Mouse (Mus musculus): Measurements from ENCODE around the gene Clpp.

The Clpp gene

DNA sequence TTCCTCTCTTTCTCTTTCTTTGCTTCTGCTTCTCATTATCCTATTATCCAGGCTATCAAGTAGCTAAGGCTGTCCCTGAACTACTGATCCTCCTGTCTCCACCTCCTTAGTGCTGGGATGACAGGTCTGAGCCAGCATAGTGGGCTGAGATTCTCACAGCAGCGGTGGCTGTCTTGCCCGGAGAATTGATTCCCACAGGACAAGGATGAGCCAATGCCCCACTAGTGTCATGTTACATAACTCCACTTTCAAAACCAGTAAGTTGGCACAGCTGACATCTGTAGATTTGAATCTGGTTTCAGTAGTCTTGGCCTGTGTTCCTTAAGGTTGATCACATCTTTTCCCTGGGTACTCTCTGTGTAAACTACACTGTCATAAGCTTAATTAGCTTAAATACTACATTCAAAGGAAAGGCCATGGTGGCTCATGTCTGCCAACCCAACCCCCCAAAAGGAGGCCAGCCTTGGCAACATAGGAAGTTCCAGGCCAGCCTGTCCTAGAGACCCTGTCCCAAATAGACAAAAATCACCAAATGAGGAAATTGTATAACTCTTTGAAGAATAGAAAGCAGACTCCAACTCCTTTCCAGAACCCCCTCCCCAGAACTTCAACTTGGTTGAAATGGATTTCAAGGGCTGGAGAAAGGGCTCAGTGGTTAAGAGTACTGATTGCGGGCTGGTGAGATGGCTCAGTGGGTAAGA is 3.9 kb upstream of the Clpp start:
- no peak for DNase-seq (ENCODE audit: low read depth, low spot score)

DNA sequence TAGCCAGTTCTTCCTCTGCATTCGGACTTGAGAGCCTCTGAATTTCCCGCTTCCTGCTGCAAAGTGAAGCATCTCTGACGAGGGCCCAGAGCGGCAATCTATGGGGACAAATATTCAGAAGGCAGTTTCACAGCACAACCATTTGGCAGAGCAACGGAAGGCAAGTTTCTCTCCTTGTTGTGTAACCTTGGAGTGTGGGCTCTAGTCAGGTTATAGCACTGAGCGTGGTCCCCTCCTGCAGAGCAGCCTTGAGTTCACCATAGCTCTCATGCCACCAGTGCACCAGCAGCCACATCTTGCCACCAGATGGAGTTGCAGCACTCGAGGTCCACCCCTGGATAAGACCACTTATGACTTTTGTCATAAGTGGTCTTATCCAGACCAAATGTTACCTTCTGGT is 1.7 kb upstream of the Clpp start:
- DNase-seq (ENCODE audit: low read depth, low spot score): no peak

DNA sequence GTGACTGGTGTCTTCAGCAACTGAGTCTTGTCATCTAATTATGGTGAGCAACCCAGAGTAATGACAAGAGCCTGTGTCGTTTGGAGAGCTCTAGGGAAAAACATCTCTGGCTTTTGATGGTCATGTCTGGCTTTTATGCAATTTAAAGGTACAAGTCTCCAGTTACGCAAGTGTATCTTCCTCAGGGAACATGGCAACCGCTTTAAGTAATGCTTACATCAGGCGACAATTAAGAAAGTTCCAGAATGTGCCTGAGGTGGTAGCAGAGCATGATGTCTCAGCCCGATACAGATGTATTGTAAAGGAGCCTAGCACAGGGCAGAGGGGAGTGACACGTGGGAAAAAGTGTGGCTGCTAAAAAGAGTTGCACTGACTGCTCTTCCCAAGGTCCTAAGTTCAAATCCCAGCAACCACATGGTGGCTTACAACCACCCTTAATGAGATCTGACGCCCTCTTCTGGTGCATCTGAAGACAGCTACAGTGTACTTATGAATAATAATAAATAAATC is 1.1 kb upstream of the Clpp start:
- no peak for DNase-seq (ENCODE audit: low read depth, low spot score)

DNA sequence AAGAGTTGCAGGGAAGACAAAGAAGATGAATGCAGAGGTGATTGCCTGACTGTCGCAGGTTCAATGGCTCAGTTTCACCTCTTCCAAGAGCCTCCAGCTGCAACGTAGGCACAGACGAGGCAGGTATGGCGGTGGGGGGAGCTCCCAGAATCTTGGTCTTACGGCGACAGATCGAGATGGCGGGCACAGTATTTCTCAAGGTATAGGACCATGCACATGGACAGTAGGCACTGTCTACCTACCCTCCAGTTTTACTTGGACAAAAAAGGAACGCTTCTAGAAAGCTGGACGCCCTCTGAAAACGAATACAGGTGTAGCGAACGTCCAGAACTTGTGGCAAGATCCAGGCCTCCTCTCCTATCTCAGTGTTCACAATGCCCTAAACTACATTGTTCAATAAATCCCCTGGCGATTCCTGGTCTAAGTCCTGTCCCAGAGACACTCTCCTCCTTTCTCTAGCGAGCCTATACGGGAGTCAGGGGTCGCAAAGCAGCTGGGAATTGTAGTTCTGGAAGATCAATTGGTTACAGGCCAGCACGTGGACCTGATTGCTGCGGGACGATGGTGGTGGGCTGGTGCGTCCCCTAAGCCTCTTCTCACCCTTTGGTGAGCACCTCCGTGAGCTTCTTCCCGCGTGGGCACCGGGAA is 514 bp upstream of the Clpp start:
- peak; percentile 92 for DNase-seq (ENCODE audit: low read depth, low spot score)

DNA sequence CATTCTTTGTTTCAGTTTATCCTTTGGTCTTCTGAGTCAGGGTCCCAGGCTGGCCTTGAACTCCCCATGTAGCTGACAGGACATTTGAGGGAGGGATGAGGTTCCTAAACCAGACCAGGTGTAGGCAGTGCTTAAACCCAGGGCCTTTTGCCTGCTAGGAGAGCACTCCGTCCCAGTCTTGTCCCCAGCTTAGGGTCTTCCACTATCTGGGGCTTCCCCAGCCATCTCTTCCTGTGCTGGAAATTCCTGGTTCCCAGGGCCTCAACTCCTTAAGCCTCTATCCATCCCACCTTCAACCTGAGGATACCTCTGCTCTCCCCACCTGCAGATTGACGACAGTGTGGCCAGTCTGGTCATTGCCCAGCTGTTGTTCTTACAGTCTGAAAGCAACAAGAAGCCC is 861 bp downstream of the Clpp start:
- no peak for DNase-seq (ENCODE audit: low read depth, low spot score)

DNA sequence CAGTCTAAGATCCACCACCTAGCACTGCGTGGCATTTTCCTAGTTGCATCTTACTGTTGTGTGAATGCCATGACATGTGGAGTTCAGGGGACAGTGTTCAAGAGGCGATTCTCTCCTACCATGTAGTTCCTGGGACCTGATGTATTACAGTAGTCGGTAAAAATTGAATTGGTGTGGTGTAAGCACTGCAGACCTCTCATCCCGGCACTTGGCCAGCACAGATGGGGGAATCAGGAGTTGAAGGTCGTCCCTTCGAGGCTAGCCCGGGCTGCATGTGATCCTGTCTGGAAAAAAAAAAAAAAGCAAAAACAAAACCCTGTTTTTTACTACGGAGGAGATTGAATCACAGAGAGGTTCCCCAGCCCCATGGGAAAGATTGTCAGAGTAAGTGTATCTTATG is 4.9 kb downstream of the Clpp start:
- DNase-seq (ENCODE audit: low read depth, low spot score): no peak

DNA sequence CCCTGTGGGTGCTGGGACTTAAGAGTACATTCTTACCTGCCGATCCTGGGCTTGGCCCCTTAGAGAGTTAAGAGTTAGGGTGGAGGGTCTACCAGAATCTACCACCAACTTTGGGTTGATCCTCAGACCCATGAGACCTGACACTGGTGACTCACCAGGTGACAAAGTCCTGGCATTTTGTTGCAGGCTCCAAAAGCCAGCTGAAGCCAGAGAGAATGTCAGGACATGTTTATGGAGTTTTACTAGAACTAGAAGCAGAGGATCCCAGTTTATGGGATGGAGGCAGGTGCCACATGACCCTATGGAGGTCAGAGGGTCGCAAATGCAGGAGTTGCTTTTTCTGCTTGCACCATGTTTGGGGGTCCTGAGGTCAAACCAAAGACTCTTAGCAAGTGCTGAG is 6.4 kb downstream of the Clpp start:
- no peak for DNase-seq (ENCODE audit: low read depth, low spot score)

DNA sequence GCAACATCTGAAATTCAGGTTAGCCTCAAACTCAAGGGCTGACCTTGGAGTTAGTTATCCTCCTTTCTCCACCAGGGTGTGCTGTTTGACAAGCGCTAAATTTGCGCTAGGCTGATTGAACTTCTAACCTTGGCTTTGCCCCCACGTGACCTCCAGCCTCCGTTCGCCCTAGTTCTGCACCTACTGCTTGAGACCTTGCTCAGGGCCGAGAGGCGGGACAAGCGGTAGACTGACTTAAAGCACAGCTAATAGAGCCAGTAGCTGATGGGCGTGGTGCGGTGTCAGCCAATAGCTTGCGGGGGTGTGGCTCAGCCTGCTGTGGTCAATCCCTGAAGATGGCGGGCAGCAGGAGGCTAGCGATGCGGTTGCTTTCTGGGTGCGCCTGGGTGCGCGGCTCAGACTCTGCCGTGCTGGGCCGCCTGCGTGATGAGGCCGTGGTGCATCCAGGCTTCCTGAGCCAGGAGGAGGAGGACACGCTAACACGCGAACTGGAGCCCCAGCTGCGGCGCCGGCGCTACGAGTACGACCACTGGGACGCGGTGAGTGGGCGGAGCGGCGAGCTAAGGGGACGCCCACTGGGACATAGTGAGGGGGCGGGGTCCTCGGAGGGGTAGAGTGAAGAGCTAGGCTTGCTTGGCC is 7.0 kb downstream of the Clpp start, which contains the start of gene Alkbh7:
Gene Alkbh7 (plus strand): TSS at position 311 of the 639 bp plus-strand sequence.
- peak; percentile 95 for DNase-seq (ENCODE audit: low read depth, low spot score)

DNA sequence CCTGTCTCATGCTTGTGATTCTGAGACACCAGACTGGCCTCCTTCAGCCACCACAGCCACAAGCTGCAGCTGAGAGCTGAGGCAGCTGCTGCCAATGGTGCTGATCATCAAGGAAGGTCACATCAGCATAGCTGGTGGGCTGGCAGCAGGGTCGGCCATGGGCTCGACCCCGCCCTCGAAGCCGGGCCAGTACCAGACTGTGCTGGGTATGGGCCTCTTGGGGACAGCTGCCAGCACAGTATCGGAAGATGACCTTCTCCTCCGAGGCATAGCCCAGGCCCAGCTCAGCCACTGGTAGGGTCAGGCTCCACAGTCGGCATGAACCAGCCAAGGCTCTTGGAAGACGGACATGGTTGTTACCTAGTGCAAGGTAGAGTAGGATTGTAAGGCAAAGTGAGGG is 9.3 kb downstream of the Clpp start:
- DNase-seq (ENCODE audit: low read depth, low spot score): no peak

DNA sequence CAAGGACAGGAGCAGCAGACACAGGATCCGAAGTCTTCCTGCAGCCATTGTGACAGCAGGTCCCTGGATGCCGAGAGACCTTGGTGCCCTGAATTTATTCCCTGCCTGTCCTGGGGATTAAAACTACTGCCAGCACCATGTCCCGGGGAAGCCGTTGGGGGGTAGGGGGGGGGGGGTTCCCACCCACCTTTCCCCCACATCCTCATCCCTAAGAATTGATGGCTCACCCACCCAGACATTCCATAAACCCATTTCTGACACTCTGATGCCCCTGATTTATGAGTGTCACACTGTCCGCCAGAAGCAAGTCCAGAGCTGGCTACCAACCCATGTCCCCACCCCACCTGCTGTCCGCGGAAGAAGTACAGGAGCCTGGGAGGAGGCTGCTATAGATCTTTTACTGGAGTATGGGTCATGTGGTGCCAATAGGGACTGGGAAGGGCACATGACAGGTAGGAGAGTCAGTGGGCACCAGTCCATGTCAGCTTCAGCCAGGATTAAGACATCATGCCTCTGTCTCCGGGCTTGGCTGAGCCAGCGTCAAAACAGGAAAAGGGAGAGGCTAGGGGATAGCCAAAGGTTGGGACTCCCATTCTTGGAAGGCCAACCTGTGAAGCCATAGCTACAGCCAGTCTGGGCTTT is 10.0 kb downstream of the Clpp start, which contains the start of gene Pspn:
Gene Pspn (minus strand): TSS at position 51 of the 642 bp plus-strand sequence.
- DNase-seq (ENCODE audit: low read depth, low spot score): no peak

DNA sequence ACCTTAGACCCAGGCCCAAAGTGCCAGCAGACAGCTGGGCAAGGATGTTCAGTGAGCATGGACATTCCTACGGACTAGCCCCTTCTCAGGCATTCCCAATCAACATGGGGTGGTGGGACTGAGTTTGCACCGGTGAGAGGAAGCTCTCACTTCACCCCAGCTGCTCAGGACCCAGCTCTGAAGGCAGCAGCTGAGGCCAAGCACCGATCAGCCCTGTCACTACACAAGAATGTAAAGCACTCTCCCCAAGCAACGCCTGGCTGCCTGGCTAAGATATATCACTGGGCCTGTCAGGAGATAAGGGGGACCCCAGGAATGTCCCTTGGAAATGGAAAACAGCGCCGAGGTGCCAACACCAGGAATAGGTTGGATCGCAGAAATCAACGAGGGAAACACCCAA is 11.1 kb downstream of the Clpp start:
- DNase-seq (ENCODE audit: low read depth, low spot score): no peak

DNA sequence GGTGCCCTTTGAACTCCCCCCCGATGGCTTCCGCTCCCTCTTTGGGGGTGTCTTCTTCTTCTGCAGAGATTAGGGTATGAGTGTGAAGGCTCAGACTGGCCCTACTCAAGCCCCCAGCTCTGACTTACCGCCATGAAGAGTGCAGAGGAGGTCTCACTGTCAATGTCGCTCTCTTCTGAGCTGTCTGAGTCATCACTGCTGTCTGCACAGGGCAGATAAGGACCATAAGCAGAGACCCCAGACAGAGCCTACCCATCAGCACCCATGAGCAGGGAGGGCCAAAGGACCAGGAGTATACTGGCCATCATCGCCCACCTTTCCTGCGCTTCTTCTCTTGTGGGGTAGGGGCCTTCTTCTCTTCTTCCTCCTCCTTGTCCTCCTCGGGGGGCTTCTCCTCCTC is 13.9 kb downstream of the Clpp start:
- DNase-seq (ENCODE audit: low read depth, low spot score): no peak

DNA sequence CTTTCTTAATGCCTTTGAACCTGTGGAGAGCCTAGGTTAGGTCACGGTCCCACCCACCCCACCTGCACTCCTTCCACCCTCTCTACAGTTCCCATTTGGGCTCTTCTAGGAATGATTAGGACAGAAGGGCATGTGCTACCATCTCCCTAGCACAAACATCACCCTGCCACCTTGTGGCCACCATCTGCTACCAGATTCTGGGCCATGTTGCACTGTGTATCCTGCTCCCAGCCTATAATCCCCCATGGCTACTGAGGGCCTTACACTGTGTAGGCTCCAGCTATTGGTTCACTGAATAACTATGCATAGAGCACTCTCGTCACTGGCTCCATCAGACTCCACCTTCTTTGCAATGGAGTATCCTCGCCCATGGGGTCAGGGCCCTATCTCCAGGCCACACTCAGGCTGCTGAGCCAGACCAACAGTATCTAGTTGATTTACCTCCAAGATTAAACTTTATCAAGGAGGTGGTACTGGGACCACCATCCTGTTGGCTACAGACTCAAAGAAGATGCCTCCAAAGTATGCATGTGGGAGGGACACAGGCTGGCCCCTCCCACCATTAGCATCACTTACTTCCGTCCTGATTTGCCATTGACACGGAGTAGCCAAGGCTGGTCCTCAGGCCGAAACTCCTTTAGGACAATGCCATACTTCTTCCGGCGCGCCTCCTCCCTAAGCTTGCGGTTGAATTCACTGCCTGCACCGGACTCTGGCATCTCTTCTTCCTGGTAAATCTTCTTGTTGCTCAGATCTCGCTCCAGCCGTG is 17.2 kb downstream of the Clpp start:
- no peak for DNase-seq (ENCODE audit: low read depth, low spot score)

DNA sequence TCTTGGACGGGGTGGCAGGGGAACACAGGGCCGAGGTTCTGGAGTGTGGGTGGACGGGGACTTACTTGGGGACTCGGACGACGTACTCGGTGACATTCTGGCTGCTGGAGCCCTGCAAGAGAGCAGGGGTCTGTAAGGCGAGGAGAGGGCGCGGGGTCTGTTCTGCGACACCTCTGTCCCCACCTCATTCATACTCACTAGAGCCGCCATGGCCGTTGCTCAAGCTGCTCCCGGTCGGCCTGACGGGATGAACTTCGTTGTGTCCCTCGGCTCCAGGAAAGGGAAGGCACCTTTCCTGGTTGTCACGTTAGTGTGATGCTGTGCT is 20.8 kb downstream of the Clpp start:
- DNase-seq (ENCODE audit: low read depth, low spot score): no peak

DNA sequence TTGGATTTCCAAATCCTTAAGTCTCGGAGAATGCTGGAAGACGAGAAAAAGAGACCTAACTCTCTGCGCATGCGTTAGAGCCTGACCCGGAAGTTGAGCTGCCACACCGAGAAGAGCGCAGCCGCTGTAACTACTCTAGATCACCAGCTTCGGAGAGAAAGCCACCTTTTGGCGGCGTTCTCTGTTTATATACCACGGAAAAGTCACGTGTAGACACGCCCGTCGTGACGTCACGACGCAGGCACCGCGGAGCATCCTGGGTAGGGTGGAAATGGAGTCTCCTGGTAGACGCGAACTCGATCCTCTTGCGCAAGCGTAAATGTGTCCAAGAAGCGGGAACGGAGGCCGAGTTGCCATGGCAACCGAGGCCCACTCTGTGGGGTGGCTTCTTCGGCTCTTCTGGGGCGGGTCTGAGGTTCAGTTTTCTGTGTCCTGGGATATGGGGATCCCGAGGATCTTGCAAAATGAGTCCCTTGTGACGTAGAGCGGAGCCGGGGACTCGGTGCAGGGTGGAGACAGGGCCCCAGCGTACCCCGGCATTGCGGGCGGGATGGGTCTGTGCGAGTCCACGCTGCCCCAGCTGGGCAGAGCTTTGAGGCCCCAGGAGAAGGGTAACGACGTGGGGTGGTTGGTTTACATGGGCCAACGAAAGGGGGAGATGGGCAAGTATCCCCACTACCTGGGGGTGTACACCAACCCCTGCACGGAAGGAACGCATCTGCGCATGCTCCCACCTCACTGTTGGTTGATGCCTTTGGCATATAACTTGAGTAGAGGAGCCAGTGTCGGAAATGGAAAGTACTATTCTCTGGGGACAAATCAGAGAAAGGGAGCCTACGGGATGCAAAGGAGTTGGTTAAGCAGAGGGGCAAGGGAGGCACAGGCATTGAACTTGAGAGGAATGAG is 21.4 kb downstream of the Clpp start, which contains the start of the genes Gtf2f1 and Gm17949:
Gene Gtf2f1 (minus strand): TSS at position 53 of the 906 bp plus-strand sequence.
Gene Gm17949 (plus strand): TSS at position 234 of the 906 bp plus-strand sequence.
- peak; percentile 99 for DNase-seq (ENCODE audit: low read depth, low spot score)

DNA sequence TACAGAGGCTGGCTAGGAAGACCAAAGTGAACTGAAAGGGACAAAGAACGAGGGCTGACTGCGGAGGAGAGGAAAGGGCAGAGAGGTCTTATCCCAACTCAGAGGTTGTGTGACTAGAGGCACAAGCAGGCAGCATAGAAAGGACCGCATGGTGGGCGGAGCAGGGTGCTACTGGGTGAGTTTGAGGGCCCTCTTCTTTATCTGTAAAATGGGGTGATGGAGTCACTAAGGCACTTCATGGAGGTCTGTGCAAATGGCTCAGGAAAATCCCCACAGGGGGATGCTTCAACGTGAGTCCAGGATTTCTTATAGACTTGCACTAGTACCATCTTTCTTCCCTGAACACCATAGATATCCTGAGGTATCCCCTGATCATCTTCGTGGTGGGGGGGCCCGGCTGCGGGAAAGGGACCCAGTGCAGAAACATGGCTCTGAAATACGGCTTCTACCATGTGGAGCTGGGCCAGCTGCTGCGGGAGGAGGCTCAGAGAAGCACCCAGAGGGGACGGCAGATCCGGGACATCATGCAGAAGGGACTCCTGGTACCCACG is 22.2 kb downstream of the Clpp start:
- no peak for DNase-seq (ENCODE audit: low read depth, low spot score)

DNA sequence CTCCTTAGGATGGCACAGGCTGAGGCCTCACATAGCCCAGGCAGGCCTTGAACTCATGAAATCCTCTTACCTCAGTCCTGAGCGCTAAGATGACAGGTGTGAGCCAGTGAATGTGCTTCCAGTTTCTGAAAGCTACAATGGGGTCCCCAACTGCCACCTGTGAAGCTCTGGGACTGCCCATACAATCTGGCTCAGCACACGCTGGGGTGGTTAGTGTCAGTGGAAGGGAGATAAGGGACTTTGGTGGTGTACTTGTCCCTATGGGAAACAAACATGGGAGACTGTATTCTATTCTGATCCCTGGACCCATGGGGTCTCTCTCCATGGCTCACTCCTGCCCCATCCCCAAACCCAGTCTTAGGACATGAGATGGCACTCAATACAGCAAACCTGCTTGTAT is 29.6 kb downstream of the Clpp start:
- no peak for DNase-seq (ENCODE audit: low read depth, low spot score)

DNA sequence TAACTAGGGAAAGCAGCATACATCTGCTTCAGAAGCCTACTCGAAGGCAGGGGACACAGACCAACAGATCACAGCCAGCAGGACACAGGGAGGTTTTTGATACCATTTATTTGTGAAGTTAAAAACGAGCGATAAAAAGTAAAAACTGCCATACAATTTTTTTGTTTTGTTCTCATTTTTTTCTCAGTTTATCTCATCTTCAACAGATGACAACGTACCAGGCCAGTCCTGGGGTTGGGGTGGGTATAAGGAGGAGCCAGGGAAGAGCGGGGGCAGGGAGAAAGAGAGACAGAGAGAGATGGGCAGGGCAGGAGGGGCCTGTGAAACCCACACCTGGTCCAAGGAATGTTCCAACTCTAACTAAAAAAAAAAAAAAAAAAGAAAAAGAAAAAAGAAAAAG is 30.9 kb downstream of the Clpp start:
- no peak for DNase-seq (ENCODE audit: low read depth, low spot score)

DNA sequence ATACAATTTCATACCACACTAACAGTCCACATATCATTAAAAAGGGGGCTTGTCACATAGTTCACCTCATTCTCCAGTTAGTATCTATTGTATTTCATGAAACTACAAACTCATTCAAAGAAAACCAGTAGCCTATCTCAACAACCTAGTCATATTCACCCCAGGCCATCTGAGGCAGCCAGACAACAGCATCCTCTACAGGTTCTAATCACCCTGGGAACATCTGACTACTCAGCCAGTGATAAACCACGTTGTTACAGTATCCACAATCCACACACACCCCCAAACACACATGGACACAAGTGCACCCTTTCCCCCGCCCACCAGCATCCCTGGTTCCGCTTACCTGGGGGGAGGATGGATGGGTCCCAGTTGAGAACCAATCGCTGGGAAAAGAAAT is 37.4 kb downstream of the Clpp start:
- DNase-seq (ENCODE audit: low read depth, low spot score): no peak

DNA sequence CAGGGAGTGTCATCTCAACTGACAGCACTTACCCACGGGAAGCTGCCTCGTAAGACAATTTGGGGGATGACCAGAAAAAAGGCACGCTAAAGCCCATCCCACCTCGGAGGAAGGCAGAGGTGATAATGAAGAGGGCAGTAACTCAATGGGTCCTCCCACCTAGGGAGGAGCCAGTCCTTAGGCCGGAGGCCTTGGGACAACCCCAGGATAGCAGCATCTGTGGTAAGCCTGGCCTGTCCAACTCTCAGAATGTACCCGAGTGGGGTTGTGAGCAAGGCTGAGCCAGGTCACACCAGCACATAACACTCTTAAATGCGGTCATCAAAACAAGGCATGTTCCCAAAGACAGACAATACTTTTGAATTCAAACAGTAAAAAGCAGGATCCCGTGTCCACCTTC is 39.6 kb downstream of the Clpp start:
- no peak for DNase-seq (ENCODE audit: low read depth, low spot score)

Measured in telencephalon, adult 2 months (tissue).